Mouse (Mus musculus) ES-Bruce4 (cell line): ENCODE measurements at regions not wholly inside any gene's neighbourhood (a gene's known extent, or its start where the extent isn't known, plus 50 kb on each side); places are given as distances from the start of the nearest gene placed in this dataset.

ENCODE experiments used
- H3K27ac ChIP-seq: 2 replicates; pipeline ENCODE4 v1.5.1; 2012; ENCODE audit warnings: low read length, inconsistent platforms; ENCODE audit not compliant: insufficient read depth
- H3K27me3 ChIP-seq: 2 replicates; pipeline ENCODE4 v1.6.1; 2012; ENCODE audit warnings: mild to moderate bottlenecking, low read length, inconsistent platforms; ENCODE audit not compliant: control insufficient read depth, poor library complexity, insufficient read depth, severe bottlenecking
- H3K36me3 ChIP-seq: 2 replicates; pipeline ENCODE4 v1.6.1; 2012; ENCODE audit warnings: inconsistent platforms, mild to moderate bottlenecking, low read length, moderate library complexity; ENCODE audit not compliant: control insufficient read depth, poor library complexity, insufficient read depth, severe bottlenecking
- H3K4me1 ChIP-seq: one replicate; pipeline ENCODE4 v1.8.1; 2011; ENCODE audit warnings: low read length; ENCODE audit not compliant: control insufficient read depth, insufficient read depth
- H3K4me3 ChIP-seq: 2 replicates; pipeline ENCODE4 v1.5.1; 2011; ENCODE audit warnings: low read depth, mild to moderate bottlenecking, low read length
- H3K9ac ChIP-seq: 2 replicates; pipeline ENCODE4 v1.6.1; 2012; ENCODE audit warnings: low read depth, mild to moderate bottlenecking, inconsistent platforms; ENCODE audit not compliant: poor library complexity, severe bottlenecking
- H3K9me3 ChIP-seq: replicated peaks from 2 replicates; pipeline ENCODE4 v1.6.1; 2012; ENCODE audit warnings: mild to moderate bottlenecking, low read length, inconsistent platforms; ENCODE audit not compliant: control insufficient read depth, poor library complexity, insufficient read depth, severe bottlenecking
- CTCF ChIP-seq: IDR thresholded peaks from one replicate; pipeline ENCODE4 v1.8.1; 2011; ENCODE audit warnings: low read depth, low read length
- EP300 ChIP-seq: IDR thresholded peaks from 2 replicates; pipeline ENCODE4 v1.6.1; 2011; ENCODE audit warnings: low read depth, low read length; ENCODE audit not compliant: insufficient read depth
- POLR2A ChIP-seq: IDR thresholded peaks from one replicate; pipeline ENCODE4 v1.8.1; 2011; ENCODE audit warnings: low read length; ENCODE audit not compliant: insufficient read depth

- Histone ChIP-seq H3K9me3 (no peaks in the 10 kb centered on the region), H3K27me3 (no peaks in the 10 kb centered on the region), H3K36me3 (no peaks in the 10 kb centered on the region), H3K4me3 (no peak overlapping the region), H3K4me1 (no peaks in the 10 kb centered on the region), H3K27ac (no peak overlapping the region), H3K9ac (no peak overlapping the region)
- TF ChIP-seq CTCF (no peak), EP300 (no peak), POLR2A (no peak)
These were observed 141.7 kb downstream of the H2afy start for GRCm38 (mm10) chr13:55994460-55994859.

GRCm38 (mm10) chr13:55992699-55993098, 143.5 kb downstream of the H2afy start:
- H3K9ac ChIP-seq: no peak overlapping the region
- no peaks in the 10 kb centered on the region for H3K36me3 ChIP-seq
- no peaks in the 10 kb centered on the region for H3K4me1 ChIP-seq
- no peak overlapping the region for H3K27ac ChIP-seq
- H3K4me3 ChIP-seq: no peak overlapping the region
- H3K27me3 ChIP-seq: no peaks in the 10 kb centered on the region
- no peak for TF ChIP-seq EP300
- no peak for TF ChIP-seq CTCF
- no peak for TF ChIP-seq POLR2A
- no peaks in the 10 kb centered on the region for H3K9me3 ChIP-seq

GRCm38 (mm10) chr13:55991216-55991615, 144.9 kb downstream of the H2afy start:
- H3K36me3 ChIP-seq: no peaks in the 10 kb centered on the region
- no peak overlapping the region for H3K4me3 ChIP-seq
- no peak for TF ChIP-seq EP300
- TF ChIP-seq POLR2A: no peak
- TF ChIP-seq CTCF: no peak
- H3K27me3 ChIP-seq: no peaks in the 10 kb centered on the region
- no peaks in the 10 kb centered on the region for H3K4me1 ChIP-seq
- H3K9me3 ChIP-seq: no peaks in the 10 kb centered on the region
- H3K9ac ChIP-seq: no peak overlapping the region
- no peak overlapping the region for H3K27ac ChIP-seq

GRCm38 (mm10) chr13:55990186-55990585, 146.0 kb downstream of the H2afy start:
- no peaks in the 10 kb centered on the region for H3K4me1 ChIP-seq
- TF ChIP-seq CTCF (no peak), EP300 (no peak), POLR2A (no peak)

GRCm38 (mm10) chr13:55989401-55989800, 146.8 kb downstream of the H2afy start:
- TF ChIP-seq EP300 (no peak), POLR2A (no peak), CTCF (no peak)
- H3K9me3 ChIP-seq: no peaks in the 10 kb centered on the region
- no peaks in the 10 kb centered on the region for H3K4me1 ChIP-seq
- no peak overlapping the region for H3K4me3 ChIP-seq
- H3K36me3 ChIP-seq: no peaks in the 10 kb centered on the region
- H3K27ac ChIP-seq: no peak overlapping the region
- no peak overlapping the region for H3K9ac ChIP-seq
- H3K27me3 ChIP-seq: no peaks in the 10 kb centered on the region

More at GRCm38 (mm10) chr13:55990186-55990585, 146.0 kb downstream of the H2afy start:
- H3K27me3 ChIP-seq: no peaks in the 10 kb centered on the region
- H3K9ac ChIP-seq: no peak overlapping the region
- H3K36me3 ChIP-seq: no peaks in the 10 kb centered on the region
- no peak overlapping the region for H3K27ac ChIP-seq
- H3K4me3 ChIP-seq: no peak overlapping the region
- H3K9me3 ChIP-seq: no peaks in the 10 kb centered on the region

- H3K27me3 ChIP-seq: no peaks in the 10 kb centered on the region
- no peaks in the 10 kb centered on the region for H3K4me1 ChIP-seq
- no peak overlapping the region for H3K9ac ChIP-seq
- no peak overlapping the region for H3K4me3 ChIP-seq
- no peak for TF ChIP-seq POLR2A
- TF ChIP-seq CTCF: no peak
- no peak for TF ChIP-seq EP300
- no peak overlapping the region for H3K27ac ChIP-seq
- H3K36me3 ChIP-seq: no peaks in the 10 kb centered on the region
- no peaks in the 10 kb centered on the region for H3K9me3 ChIP-seq
These were observed 149.4 kb upstream of the Pitx1 start for GRCm38 (mm10) chr13:55985396-55985795.
